Mouse (Mus musculus) left cerebral cortex, adult 8-10 months (tissue): ENCODE measurements around the gene Cdkn1a. TPM values are rescaled to one million over a fixed set of nuclear protein-coding genes. Genes with fewer than 3 reads are reported as not detected.
"Not testable (repeated sequence)": the region's sequence is repeated elsewhere in the genome, so short reads cannot be mapped to it uniquely, and the experiment has no call there.

ENCODE experiments used
- DNase-seq, 2 experiments: peaks; one replicate each; pipeline ENCODE4 v3.0.0; 2022; ENCODE audit warnings: low spot score in 2 of 2
- total RNA-seq, 4 experiments: library from RNA; stranded (reverse); gene quantifications; 2 replicates each; pipeline ENCODE4 v1.2.4; 2022

Gene Cdkn1a
- total RNA-seq, 4 experiments from 2014 or later: 18.9 to 27.0 (median 19.5) TPM

DNA sequence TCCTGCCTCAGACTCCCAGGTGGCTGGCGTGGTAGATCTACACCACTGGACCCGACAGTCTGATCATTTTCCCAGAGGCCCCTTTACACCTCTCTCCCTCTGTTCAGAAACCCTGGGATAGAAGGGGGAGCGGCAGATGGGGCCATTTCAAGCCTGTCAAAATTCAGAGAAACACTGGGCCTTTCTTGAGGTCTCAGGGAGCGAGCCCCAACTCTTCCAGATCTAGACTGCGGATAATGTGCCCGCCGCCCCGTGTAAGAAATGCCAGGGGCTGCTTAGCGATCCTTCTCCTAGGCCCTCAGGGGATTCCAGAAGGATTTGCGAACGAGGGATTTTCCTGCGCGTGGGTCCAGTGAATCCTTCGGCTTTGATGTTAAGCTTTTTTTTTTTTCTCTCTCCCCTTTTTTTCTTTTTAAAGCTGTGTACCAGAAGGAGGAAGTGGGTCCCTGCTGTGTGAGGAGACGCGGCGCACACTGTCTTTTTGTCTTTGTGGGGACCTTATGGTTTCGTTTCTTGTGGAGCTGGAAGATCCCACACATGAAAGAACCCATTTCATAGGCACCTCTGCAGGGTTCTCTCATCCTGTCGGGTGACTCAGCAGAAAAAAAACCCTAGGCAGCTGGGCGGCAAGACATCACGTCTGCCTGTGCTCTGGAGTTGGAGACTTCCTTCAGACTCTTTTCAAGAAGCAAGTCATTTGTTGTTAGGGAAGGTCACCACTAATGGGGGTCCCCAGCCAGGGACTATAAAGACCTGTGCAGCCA lies 9.0 kb upstream of the Cdkn1a start:
- DNase-seq: peak in 1 of 2 experiments; percentile 50

DNA sequence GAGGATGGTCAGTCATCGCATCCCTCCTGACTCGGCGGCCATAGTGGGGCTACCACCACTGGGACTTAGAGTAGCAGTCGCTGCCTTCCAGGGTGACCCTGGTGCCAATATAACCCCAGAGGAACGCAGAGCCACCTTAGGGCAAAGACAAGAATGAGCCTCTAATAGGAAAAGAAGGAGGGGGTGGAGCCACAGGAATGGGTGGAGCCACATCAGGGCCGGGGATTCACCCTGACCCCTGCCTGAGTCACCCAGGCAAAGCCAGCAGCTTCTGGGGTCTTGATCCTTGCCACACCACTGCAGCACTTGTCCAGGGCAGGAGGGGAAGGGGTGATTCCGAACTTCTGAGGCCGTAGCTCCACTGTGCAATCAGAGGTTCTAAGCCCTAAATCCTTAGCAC lies 7.2 kb upstream of the Cdkn1a start:
- DNase-seq: peak in 1 of 2 experiments; percentile 4

- DNase-seq: peak in 1 of 2 experiments; percentile 7
Observed at GRCm38 (mm10) chr17:29084656-29085055, 6.1 kb upstream of the Cdkn1a start.

DNA sequence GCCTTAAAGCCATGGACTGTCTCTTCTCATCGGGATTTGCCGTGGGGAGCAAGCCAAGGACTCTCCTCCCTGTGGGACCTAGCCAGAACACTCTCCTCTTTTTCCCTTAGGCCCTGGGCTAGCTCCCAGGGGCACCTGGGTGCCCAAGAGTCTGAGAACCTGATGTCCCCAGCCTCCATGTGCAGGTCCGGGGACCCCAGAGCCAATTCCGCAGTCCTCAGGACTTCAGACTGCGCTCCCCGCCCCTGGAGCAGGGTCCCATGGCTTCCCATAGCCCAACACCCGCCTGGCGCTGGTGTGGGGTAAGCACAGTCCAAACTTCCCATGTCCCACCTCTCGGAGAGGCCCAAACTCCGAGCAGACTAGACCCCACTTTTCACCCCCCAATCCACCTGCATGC lies 5.5 kb upstream of the Cdkn1a start:
- peak in 1 of 2 experiments; percentile 0 for DNase-seq

GRCm38 (mm10) chr17:29086916-29087315 lies 3.9 kb upstream of the Cdkn1a start:
- peak in 1 of 2 experiments; percentile 2 for DNase-seq

DNA sequence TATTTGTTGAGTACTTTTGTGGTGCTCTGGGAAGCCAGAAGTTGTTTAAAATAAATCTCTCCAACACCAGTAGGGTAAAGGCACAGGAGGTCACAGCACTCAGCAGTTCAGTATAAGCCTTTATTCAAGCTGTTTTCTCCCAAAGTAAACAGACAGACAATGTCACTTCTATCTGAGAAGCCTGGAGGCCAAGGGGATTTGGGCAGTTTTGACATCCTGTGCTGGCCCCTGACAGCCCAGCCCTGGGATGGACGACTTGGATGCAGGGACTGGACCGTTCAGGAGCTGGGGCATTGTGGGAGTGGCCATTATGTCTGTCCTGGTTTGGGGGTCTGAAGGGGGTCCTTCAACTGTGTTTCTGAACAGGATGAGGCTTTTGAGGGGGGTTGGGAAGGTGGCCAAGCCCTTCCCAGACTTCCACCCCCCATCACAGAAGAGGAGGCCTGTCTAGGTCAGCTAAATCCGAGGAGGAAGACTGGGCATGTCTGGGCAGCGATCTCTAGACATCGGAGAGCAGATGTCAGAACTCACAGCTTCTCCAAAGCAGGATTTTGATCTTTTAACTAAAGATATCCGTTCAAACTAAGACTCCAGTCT lies 670 bp downstream of the Cdkn1a start:
- DNase-seq: peak in 1 of 2 experiments; percentile 0

DNA sequence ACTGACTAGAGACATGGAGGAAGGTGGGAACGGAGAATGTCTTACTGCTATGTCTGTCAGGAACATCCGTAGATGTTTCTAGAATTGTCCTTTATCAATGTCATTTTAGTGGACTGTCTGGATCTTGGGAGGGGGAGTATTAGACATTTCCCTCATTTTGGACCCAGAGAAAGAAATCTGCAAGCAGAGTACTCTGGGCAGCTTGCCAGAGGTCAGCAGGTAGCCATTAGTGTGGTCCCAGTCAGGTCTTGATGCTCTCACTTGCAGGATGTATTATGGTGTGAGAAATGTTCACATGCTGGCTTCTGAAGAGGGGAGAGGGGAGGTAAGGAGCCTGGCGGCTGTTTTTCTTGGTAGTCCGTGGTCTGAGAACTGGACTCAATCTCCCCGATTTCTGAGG lies 1.7 kb downstream of the Cdkn1a start:
- no peak for DNase-seq

DNA sequence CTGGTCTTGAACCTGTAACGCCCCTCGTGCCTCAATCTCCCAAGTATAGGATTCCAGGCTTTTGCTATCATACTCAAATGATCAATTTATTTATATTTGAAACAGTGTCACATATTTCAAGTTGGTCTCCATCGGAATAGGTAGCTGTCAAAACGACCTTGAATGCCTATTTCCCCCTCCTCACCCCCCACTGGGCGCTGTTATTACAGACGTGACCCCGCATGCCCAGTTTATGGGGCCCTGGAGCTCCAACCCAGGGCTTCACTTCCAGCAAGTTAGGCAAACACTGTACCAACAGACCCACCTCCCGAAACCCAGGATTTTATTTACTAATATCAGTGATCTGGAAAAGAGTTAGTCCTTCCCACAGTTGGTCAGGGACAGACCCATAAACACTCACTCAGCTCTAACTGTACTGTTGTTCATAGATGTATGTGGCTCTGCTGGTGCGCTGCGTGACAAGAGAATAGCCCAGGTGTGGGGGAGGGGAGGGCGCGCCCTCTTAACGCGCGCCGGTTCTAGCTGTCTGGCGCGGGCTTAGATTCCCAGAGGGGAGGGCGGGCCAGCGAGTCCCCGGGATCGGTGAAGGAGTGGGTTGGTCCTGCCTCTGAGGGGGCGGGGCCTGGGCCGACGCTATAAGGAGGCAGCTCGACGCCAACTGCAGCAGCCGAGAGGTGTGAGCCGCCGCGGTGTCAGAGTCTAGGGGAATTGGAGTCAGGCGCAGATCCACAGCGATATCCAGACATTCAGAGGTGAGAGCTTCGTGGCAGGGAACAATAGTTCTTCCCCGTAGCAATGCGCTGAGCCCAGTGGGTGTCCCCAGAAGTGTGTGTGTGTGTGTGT lies 2.6 kb downstream of the Cdkn1a start:
- peak; percentile 72 to 75 for DNase-seq

DNA sequence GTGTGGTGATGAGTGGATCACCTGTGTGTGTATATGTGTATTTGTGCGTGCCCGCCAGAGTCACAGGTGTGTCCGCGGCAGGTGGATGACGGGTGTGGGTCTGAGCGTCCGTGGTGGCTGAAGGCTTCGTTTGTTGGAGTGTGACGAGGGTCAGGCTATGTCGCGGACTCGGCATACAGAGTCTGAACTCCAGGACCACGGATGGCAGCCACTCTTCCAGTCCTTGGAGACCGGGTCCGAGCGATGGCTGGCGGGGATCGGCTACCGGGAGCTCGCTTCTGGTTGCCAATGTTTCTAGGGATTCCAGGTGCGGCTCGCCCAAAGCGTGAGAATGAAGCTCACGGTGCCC lies 3.2 kb downstream of the Cdkn1a start:
- no peak for DNase-seq

DNA sequence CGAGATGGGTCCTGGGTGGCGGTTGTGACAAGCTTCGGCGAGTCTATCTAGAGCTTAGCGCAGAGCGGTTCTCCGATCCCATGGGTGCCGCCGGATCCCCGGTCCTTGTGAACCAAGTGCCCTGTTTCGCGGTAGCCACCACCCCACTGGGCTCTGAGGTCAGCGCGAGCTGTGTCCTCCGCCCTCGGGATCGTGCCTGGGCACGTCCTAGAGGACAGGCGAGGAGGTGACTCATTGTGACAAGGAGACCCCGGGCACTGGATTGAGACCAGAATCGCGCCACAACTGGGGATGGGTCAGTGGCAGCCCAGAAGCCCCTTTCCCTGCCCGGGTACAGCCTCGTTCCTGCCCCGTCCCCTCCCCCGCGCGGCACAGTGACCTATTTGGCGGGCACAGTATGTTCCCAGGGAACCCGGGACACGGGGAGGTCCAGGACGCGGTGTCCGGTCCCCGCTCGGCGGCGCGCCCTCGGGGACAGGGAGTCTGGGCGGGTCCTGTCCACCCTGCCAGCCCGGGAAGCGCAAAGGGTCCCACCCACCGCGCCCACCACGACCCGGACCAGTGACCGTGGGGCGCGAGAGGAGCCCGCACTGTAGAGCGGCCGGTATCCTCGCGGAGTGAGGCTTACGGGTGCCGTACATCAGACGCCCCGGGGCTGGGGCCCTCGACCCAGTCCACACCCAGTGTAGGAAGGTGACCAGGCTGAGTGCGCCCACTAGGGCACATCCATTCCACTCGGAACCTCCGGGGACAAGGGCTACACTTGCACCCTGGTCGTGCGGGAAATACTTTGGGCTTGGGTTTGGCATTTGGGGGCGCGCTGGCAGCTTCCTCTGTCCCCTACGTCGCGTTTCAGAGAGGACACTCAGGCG lies 3.8 kb downstream of the Cdkn1a start:
- peak; percentile 41 to 50 for DNase-seq

DNA sequence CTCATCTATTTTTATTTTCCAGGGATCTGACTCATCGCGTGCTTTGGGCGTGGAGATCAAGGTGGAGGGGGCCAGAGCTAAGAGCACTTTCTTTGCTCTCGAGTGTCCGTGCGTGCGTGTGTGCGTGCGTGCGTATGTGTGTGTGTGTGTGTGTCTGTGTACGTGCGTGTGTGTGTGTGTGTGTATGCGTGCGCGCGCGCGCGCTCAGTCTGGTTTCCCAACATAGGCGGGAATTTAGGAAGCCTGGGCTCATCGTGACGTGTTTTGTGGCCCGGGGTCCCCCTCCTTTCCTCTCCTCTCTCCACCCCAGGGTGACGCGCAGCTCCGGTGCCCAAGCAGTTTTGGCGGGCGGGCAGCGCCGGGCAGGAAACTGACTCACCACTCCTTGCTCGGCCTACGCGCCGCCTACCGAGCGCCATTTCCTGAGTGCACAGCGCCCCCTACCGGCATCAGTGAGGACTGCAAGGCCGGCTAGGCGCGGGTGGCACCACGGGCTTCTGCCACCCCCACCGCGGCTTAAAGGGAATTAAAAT lies 4.5 kb downstream of the Cdkn1a start:
- peak; percentile 97 to 98 for DNase-seq

- peak in 1 of 2 experiments; percentile 1 for DNase-seq
Observed at GRCm38 (mm10) chr17:29096245-29096644, 5.5 kb downstream of the Cdkn1a start.

DNA sequence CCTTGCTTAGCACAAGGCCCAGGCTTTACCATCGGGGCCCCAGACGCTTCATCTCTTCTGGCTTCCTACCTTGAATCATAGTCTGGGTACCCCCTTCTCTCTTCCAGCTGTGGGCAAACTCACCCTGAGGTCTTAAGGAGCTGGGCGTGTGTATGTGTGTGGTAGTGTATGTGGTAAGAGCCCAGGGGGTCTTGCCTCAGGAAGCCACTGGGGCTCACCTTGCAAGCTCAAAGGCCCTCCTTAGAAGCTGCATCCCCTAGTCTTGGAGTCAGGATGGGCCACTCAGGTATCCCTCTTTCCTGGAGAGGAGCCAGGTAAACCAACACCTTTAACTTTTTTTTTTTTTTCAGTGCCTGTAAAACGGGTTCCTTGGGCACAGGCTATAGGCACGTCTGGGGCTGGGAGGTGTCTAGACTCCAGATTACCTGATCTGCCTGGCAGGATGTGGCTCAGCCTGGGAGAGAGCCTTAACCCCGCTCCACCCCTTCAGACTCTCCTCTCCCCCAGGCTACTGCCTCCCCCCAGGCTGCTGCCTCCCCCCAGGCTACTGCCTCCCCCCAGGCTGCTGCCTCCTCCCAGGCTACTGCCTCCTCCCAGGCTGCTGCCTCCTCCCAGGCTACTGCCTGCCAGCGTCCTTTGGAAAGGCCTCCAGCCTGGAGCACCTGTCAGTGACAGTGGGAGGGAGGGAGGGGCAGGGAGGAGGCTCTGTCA lies 6.2 kb downstream of the Cdkn1a start:
- DNase-seq: peak in 1 of 2 experiments; percentile 2

GRCm38 (mm10) chr17:29098291-29098690 lies 7.5 kb downstream of the Cdkn1a start:
- DNase-seq: peak in 1 of 2 experiments; percentile 1

DNA sequence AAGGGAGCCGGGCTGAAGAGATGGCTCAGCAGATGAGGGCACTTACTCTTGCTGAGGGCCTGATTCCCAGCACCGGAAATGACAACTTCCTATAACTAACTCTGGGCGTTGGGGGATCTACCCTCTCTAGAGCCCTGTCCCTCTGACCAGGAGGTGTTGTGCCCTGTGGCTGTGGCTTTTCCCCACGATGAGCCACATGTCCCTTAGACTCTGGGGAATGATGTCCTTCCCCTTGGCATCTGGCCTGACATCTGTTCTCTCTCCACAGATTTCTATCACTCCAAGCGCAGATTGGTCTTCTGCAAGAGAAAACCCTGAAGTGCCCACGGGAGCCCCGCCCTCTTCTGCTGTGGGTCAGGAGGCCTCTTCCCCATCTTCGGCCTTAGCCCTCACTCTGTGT lies 8.3 kb downstream of the Cdkn1a start:
- peak in 1 of 2 experiments; percentile 0 for DNase-seq

- no peak for DNase-seq
Observed at GRCm38 (mm10) chr17:29100627-29101026, 9.9 kb downstream of the Cdkn1a start.

GRCm38 (mm10) chr17:29110356-29110755 lies 19.6 kb downstream of the Cdkn1a start:
- not testable (repeated sequence) for DNase-seq

- DNase-seq: no peak
Observed at GRCm38 (mm10) chr17:29111332-29111731, 20.6 kb downstream of the Cdkn1a start.

DNA sequence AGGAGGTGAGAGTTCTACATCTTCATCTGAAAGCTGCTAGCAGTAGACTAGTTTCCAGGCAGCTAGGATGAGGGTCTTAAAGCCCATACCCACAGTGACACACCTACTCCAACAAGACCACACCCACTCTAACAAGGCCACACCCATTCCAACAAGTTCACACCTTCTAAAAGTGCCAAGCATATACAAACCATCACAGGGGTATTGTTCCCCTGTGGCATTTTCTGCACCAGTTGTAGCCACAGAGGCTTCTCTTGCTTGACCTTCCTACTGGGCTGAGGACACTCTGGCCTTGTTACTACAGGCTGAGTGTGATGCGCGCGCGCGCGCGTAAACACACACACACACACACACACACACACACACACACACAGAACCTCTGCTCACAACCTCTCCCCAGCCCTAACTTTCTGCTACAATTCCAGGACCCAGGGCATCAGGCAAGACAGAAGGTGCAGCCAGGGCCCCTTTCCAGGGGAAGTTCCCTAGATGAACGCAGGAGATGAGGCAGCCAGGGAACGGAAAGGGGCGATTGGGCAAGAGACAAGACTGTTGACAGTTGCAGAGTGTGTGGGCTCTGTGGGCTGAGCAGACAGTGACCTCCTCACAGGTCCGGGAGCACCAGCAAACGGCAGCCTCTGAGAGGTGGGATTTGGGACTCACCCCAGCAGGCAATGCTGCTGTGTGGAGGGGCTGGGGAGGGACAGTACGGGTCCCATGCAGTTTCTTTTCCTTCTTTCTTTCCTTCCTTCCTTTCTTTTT lies 23.0 kb downstream of the Cdkn1a start, which contains the start of gene Rab44:
Rab44 (plus strand) TSS at position 555 of the 762 bp plus-strand sequence.
- no peak for DNase-seq
